Mouse (Mus musculus) retina, postnatal 7 days (tissue): ENCODE results near the gene Acvr2a.

Experiments used
- DNase-seq: peaks from one replicate; pipeline ENCODE4 v3.0.0-alpha.2; 2012; ENCODE audit warnings: low read depth, low spot score

Gene Acvr2a

GRCm38 (mm10) chr2:48868199-48868913 lies 54.4 kb downstream of the Acvr2a start:
- no peak for DNase-seq

- peak; percentile 55 for DNase-seq
Observed at GRCm38 (mm10) chr2:48885945-48886344, 72.0 kb downstream of the Acvr2a start.

- no peak for DNase-seq
Observed at GRCm38 (mm10) chr2:48895186-48895585, 81.3 kb downstream of the Acvr2a start.

GRCm38 (mm10) chr2:48908866-48909265 lies 95.0 kb downstream of the Acvr2a start:
- peak; percentile 16 for DNase-seq

DNA sequence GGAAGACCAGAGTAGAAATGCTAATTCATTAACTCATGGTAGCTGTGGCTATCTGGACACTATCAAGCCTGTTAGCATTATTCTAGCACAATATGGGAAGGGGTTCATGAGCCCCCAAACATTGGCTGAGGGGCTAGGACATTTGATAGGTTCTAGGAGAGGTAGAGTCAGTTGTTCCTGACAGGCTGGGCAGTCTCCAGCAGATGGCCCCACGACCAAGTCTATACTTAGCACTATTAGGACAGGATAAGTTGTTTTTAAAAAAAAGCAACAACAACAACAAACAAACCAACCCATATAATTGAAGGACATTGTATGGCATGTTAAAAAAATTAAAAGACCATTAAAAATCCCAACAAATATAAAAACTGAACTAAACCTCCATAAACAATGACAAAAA lies 100.3 kb downstream of the Acvr2a start:
- DNase-seq, result no peak

DNA sequence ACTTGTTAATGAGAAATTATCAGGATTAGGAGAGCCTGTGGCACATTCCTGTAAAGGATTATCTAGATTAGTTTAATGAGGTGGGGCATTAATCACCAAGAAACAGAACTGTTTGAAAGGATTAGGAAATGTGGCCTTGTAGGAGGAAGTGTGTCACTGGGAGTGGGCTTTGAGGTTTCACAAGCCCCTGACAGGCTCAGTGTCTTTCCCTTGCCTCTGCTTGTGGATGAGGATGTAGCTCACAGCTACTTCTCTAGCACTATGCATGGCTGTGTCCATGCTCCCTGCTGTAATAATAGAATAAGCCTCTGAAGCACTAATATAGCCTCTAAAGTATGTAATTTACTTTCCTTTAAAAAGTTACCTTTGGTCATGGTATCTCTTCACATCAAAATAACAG lies 101.9 kb downstream of the Acvr2a start:
- DNase-seq, result no peak

- no peak for DNase-seq
Observed at GRCm38 (mm10) chr2:48935058-48935457, 121.1 kb downstream of the Acvr2a start.

GRCm38 (mm10) chr2:48947761-48948160 lies 133.9 kb downstream of the Acvr2a start:
- no peak for DNase-seq

GRCm38 (mm10) chr2:48948841-48949584 lies 135.1 kb downstream of the Acvr2a start, which contains the start of gene Mbd5:
TSS of gene Mbd5 (plus strand) at chr2:48949508.
- DNase-seq, result peak; percentile 98

GRCm38 (mm10) chr2:48949743-48950251 lies 135.9 kb downstream of the Acvr2a start:
- peak; percentile 50 for DNase-seq

GRCm38 (mm10) chr2:48950252-48950315 lies 136.2 kb downstream of the Acvr2a start, which contains the start of gene Orc4:
TSS of gene Orc4 (minus strand) at chr2:48950277.
- DNase-seq, result no peak

DNA sequence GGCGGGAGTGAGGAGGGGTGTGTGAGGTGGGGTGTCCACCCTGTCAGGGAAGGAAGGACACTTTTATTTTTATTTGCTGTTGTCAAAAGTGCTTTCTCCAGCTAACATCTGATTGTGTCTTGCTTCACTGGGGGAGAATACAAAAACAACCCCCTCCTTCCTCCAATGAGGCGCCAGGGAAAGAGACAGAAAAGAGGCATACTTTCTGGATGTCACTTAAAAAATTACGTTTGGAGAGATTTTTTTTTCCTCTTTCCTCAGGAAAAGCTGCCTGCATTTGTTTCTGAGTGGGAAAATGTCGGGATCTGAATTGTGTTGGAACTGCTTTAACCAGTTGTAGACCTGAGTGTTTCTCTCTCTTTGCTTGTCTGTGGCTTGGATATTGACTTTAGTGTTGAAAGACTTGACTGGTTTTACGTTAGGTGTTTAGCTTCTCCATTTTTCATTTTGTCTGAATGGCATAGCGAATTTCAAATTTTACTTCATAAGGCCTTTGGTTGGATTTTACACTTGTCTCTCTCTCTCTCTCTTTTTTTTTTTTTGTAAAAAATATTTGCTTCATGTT lies 136.5 kb downstream of the Acvr2a start:
- no peak for DNase-seq
